Mouse (Mus musculus) A20 (cell line): ENCODE data around the gene Vta1.

ENCODE experiments used
- DNase-seq: peaks from one replicate; pipeline ENCODE4 v3.0.0-alpha.2; 2011; ENCODE audit warnings: low read depth, low spot score

The Vta1 gene

DNA sequence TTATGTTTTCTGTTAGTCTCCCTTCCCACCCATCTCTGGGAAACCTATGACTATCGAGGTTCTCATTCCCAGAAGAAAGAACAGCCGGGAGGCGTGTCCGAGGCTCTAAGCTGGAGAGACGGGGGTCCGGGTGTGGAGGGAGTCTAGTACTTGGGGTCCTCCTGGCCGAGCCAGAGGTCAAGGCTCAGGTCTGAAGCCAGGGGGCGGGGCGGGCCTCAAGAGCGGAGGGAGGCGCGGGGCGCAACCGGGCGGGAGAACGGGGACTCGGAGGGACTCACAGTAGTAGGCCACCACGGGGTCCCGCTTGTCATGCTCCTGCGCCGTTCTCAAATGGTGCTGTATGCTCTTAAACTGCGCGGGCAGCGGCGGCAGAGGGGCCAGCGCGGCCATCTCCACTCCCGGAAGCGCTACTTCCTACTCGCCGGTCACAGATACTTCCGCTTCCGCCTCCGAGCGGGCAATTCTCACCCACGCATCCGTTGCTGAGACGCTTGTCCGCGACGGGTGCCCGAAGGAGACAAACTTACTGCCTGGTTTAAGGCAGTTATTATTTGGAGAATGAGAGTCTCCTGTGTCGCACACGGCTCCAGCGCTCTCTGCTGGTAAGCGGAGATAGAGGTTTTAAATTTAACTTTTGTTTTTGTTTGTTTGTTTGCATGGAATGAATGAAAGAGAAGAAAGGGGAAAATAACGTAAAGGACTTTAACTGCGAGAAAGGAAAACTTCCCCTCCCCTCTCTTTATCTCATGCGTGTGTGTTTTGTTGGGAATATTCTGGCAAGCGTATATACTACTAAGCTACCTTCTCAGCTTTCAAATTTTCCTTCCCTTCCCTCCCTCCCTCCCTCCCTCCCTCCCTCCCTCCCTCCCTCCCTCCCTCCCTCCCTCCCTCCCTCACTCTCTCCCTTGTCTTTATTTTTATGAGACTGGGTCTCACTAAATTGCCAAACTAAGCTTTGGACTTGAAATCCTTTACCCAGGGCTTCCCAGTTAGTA, at the start of gene Vta1, which contains the start of gene Nmbr:
Gene Vta1, minus strand, starts transcription at position 489 of the 995 bp plus-strand sequence.
Gene Nmbr, plus strand, starts transcription at position 520 of the 995 bp plus-strand sequence.
- peak; percentile 95 for DNase-seq

GRCm38 (mm10) chr10:14734285-14734684, 28.9 kb upstream of the Vta1 start:
- peak; percentile 54 for DNase-seq

- DNase-seq, result no peak
Observed at GRCm38 (mm10) chr10:14725671-14726070, 20.3 kb upstream of the Vta1 start.

- no peak for DNase-seq
Observed at GRCm38 (mm10) chr10:14718114-14718513, 12.8 kb upstream of the Vta1 start, which contains the start of gene Gje1. Gene Gje1 (minus strand): TSS chr10:14718214.

GRCm38 (mm10) chr10:14703830-14704420, 1.4 kb downstream of the Vta1 start:
- DNase-seq, result no peak

DNA sequence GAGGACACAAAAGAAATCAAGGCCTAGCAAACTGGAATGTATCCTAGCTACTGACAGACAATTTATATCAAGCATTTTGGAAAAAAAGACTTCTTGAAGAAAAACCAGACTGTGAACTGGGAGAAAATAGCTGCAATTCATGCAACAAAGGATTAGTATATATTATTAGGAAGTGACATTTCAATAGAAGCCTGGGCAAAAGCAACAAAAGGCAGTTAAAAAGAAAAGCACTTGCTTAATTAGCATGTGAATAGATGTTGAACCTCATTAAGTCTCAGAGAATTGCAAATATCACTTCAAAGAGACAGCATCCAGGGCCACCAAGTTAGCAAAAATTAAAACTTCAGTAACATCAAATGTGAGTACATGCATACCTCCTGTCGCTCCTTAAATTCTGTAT, 2.1 kb downstream of the Vta1 start:
- no peak for DNase-seq

GRCm38 (mm10) chr10:14690349-14690748, 15.0 kb downstream of the Vta1 start:
- no peak for DNase-seq

DNA sequence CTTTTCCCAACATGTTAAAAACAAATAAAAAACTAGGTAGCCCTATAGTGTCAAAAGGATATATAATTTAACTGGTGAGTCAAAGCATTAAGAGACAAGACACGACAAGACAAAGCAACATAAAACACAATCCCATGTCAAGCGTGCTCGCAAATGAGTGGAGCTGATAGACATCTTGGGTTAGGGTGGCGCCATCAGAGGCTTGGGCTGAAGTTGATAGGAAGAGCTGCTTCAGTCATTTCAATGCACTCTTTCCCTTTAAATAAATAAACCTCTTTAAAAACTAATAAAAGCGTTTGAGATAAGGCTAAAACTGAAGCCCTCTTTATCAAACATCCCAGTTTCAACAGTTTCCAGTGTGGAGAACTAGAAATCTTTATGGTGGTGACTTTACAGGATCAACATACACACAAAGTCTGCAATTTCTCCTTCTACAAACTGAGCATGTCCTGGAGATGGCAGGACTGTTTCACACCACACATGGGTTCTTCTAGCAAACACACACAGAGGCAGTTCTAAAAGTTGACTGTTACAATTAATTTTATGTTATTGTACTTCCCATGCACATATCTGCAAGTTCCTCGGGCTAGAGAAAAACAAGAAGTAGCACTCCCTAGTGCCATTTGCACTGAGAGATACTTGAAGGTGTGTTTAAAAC, 16.4 kb downstream of the Vta1 start:
- no peak for DNase-seq

DNA sequence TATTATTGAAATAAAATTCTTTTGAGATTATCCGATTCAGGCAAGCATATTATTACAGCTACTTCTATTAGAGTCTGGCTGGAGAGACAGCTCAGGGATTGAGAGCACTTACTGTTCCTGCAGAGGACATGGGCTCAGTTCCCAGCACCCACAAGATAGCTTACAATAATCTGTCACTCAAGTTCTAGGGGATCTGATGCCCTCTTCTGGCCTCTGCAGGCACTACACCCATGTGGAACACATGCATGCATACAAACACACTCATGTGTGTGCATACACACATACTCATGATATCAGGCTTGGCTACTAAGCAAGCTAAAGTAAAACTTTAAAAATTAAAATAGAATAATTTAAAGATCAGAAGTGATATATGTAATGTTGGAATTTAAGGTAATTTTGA, 19.7 kb downstream of the Vta1 start:
- DNase-seq, result peak; percentile 6

DNA sequence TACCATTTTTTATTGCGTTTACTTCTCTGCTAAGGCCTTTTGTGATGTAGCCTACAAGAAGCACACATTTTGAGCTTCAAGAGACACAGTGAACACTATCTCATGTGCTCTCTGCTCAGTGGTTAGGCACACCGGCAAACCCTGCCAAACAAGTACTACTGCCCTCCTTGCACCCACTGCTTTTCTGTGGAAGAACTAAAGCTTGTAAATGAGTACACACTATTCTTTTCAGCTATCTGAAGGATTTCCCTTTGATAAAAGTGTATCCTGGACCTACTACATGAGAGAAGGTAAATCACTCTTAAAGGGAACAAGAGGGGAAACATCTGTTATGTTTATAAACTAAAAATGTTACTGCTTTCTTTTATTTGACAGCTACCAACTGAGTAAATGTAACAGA, 39.2 kb downstream of the Vta1 start:
- no peak for DNase-seq

DNA sequence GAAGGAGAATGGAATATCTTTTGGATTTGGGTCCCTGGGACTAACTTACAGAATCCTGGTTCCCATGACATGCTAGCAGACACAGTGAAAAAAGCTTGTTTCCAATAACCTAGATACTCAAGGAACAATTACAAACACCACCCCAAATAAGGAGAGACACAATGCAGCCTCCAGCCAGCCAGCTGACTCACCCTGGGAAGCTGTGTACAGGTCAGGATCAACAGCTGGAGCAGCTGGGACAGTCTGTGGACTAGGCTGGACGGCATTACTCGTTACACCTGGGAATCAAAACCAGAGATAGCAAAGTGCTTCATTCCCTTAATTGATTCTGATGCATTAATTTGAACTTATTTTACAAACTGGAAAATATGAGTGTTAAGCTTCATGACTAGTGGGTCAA, 44.5 kb downstream of the Vta1 start:
- no peak for DNase-seq

- DNase-seq, result no peak
Observed at GRCm38 (mm10) chr10:14639635-14640034, 65.7 kb downstream of the Vta1 start.

- DNase-seq, result no peak
Observed at GRCm38 (mm10) chr10:14639043-14639442, 66.3 kb downstream of the Vta1 start.

DNA sequence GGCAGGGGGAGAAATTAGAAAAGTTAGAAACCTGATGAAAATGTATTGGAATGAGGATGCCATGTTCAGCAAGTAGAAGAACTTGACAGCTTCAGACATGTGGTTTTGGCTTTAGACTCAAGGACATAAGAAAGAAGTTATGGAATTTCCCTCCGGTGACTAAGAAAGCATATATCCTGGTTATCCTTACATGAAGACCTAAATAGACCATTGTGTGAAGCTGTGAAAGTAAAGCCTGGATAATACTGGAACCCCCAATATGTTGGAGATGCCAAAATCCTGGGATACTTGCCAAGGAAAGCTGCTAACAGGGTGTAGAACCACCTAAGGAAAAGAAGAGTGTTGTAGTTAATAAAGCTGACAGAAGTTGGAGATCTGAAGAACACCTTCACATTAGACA, 79.7 kb downstream of the Vta1 start:
- no peak for DNase-seq

DNA sequence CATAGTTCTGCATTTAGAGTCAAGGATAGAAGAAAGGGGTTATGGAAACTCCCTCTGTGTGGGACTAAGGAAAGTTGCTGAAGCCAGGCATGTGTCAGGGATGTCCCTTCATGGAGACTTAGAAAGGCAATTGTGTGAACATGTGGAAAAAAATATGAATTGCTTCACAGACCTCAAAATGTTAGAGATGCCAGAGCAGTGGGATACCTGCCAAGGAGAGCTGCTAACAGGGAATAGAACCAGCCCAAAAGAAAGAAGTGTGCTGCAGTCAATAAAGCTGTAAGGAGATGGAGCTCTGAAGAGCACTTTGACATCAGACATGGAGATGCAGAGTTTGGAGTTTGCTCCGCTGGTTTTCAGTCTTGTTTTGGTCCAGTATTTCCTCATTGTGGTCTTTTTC, 86.2 kb downstream of the Vta1 start:
- no peak for DNase-seq

DNA sequence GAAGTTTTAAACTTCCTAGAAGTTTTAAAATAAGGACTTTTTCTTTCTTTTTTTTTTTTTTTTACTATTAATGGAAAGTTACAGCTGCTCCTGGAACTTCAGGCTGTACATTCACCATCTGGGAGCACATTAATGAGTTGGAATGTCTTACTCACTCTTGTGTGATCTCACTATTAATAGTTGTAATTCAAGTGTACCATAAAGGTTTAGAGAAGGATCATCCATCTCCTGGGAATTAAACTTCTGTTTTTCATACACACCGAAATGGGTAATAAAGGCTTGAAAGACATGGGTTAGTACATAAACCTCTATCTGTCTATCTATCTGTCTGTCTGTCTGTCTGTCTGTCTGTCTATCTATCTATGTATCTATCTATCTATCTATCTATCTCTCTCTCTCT, 87.1 kb downstream of the Vta1 start:
- DNase-seq, result no peak

DNA sequence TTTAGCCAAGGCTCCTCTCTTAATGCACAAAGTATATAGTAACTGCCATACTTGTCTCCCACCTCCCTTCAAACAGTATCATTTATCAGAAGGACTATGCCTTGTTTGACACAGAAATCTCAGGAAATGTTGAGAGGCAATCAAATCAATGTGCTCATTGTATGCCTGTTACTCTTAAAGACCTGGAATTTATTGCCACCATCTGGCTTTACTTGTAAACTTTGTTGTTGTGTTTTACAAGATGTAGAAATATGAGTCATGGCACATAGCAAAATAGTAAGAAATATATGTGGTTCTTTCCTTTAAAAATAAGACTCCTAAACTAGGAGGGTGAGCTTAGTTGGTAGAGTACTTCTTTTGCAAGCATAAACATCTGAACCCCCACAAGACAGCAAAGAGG, 89.9 kb downstream of the Vta1 start:
- DNase-seq, result no peak

DNA sequence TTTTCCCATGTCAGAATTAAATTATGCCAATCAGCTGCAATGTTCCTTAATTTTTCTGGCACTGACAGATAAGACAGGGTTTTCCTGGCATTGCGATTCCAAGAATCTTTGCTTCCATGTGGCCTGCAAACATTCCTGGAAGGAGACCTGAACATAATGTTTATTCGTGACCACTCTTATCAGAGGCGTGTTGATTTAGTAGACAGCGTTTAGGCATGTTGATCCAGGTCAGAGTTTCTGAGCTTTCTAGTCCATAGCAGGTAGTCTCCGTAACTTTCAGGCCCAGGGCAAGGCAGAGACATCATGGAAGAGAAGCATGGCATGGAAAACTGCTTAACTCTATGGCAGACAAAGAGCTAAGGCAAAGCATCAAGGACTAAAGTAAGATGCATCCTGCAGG, 97.8 kb downstream of the Vta1 start:
- DNase-seq, result no peak
